Mouse (Mus musculus): Measurements from ENCODE around the gene Hkdc1. TPM values are rescaled to one million over a fixed set of nuclear protein-coding genes. Genes with fewer than 3 reads are reported as not detected.
A peak's percentile ranks its signal among the peaks of the same experiment; 100 is the strongest.

Hkdc1 gene
- total and polyA plus RNA-seq, 3 experiments: 0.05 TPM; not detected in 2

- no peak overlapping the region for H3K4me3 ChIP-seq (ENCODE audit: low read depth, low read length)
- DNase-seq (ENCODE audit: low spot score) (no peak), ATAC-seq (ENCODE audit: extremely low read depth, insufficient number of reproducible peaks, low FRiP score, poor library complexity, severe bottlenecking) (no peak)
- H3K4me1 ChIP-seq (ENCODE audit: insufficient read depth, low read depth, low read length): peaks cover 42% of the 10 kb centered on the region
- no peaks in the 10 kb centered on the region for H3K9me3 ChIP-seq (replicated peaks)
- TF ChIP-seq POLR2AphosphoS5 (IDR thresholded peaks at IDR 0.05; ENCODE audit: insufficient replicate concordance, low read depth, low read length): no peak
- 0 out of 2 replicates have a peak, but pooled peaks have one; percentile 20 for TF ChIP-seq TAL1 (conservative IDR thresholded peaks at IDR 0.05; ENCODE audit: low read depth, low read length)
- peaks cover 9% of the 10 kb centered on the region for H3K36me3 ChIP-seq (replicated peaks)
- H3K27me3 ChIP-seq (ENCODE audit: insufficient read depth, low read length): no peaks in the 10 kb centered on the region
Measured at GRCm38 (mm10) chr10:62345147-62345546, 77.1 kb downstream of the Hkdc1 start.

GRCm38 (mm10) chr10:62344004-62344752, 78.1 kb downstream of the Hkdc1 start:
- ATAC-seq (ENCODE audit: extremely low read depth, insufficient number of reproducible peaks, low FRiP score, poor library complexity, severe bottlenecking): no peak
- H3K9me3 ChIP-seq (replicated peaks): no peaks in the 10 kb centered on the region
- TF ChIP-seq GATA1 (IDR thresholded peaks at IDR 0.05; ENCODE audit: borderline replicate concordance, low read length) (no peak), POLR2AphosphoS5 (IDR thresholded peaks at IDR 0.05; ENCODE audit: insufficient replicate concordance, low read depth, low read length) (no peak), GATA2 (IDR thresholded peaks at IDR 0.05; ENCODE audit: borderline replicate concordance, low read depth, low read length) (no peak), TAL1 (conservative IDR thresholded peaks at IDR 0.05; ENCODE audit: low read depth, low read length) (no peak), CTCF (IDR thresholded peaks at IDR 0.05; ENCODE audit: low read depth, low read length) (no peak)
- no peak overlapping the region; the same call in 1 of the 2 replicates for H3K4me3 ChIP-seq (ENCODE audit: low read depth, low read length)
- peaks cover 9% of the 10 kb centered on the region for H3K36me3 ChIP-seq (replicated peaks)
- peaks cover 42% of the 10 kb centered on the region for H3K4me1 ChIP-seq (ENCODE audit: insufficient read depth, low read depth, low read length)
- no peaks in the 10 kb centered on the region for H3K27me3 ChIP-seq (ENCODE audit: insufficient read depth, low read length)
- no peak for DNase-seq (ENCODE audit: low spot score)

GRCm38 (mm10) chr10:62342512-62342911, 79.8 kb downstream of the Hkdc1 start:
- DNase-seq (ENCODE audit: low spot score): no peak
- ATAC-seq (ENCODE audit: extremely low read depth, insufficient number of reproducible peaks, low FRiP score, poor library complexity, severe bottlenecking): peak; percentile 67
- TF ChIP-seq TAL1 (conservative IDR thresholded peaks at IDR 0.05; ENCODE audit: low read depth, low read length) (peak; percentile 85), GATA1 (IDR thresholded peaks at IDR 0.05; ENCODE audit: borderline replicate concordance, low read length) (no peak), GATA2 (IDR thresholded peaks at IDR 0.05; ENCODE audit: borderline replicate concordance, low read depth, low read length) (peak; percentile 67; the same call in 1 of the 2 replicates)
- Histone ChIP-seq H3K9me3 (replicated peaks) (no peaks in the 10 kb centered on the region), H3K4me1 (ENCODE audit: insufficient read depth, low read depth, low read length) (peaks cover 56% of the 10 kb centered on the region), H3K27me3 (ENCODE audit: insufficient read depth, low read length) (no peaks in the 10 kb centered on the region), H3K4me3 (ENCODE audit: low read depth, low read length) (peak overlapping the region; percentile 70), H3K36me3 (replicated peaks) (peaks cover 16% of the 10 kb centered on the region)

GRCm38 (mm10) chr10:62341956-62342355, 80.3 kb downstream of the Hkdc1 start:
- peaks cover 16% of the 10 kb centered on the region for H3K36me3 ChIP-seq (replicated peaks)
- H3K4me3 ChIP-seq (ENCODE audit: low read depth, low read length): peak overlapping the region; percentile 70

GRCm38 (mm10) chr10:62340991-62341390, 81.3 kb downstream of the Hkdc1 start:
- Histone ChIP-seq H3K4me1 (ENCODE audit: insufficient read depth, low read depth, low read length) (peaks cover 71% of the 10 kb centered on the region), H3K4me3 (ENCODE audit: low read depth, low read length) (peak overlapping the region; percentile 77), H3K27me3 (ENCODE audit: insufficient read depth, low read length) (no peaks in the 10 kb centered on the region), H3K36me3 (replicated peaks) (peaks cover 23% of the 10 kb centered on the region), H3K9me3 (replicated peaks) (no peaks in the 10 kb centered on the region)
- DNase-seq (ENCODE audit: low spot score) (no peak), ATAC-seq (ENCODE audit: extremely low read depth, insufficient number of reproducible peaks, low FRiP score, poor library complexity, severe bottlenecking) (no peak)
- TF ChIP-seq POLR2AphosphoS5 (IDR thresholded peaks at IDR 0.05; ENCODE audit: insufficient replicate concordance, low read depth, low read length) (no peak), TAL1 (conservative IDR thresholded peaks at IDR 0.05; ENCODE audit: low read depth, low read length) (no peak), GATA1 (IDR thresholded peaks at IDR 0.05; ENCODE audit: borderline replicate concordance, low read length) (no peak), GATA2 (IDR thresholded peaks at IDR 0.05; ENCODE audit: borderline replicate concordance, low read depth, low read length) (no peak), CTCF (IDR thresholded peaks at IDR 0.05; ENCODE audit: low read depth, low read length) (no peak)

More at GRCm38 (mm10) chr10:62341956-62342355, 80.3 kb downstream of the Hkdc1 start:
- Histone ChIP-seq H3K27me3 (ENCODE audit: insufficient read depth, low read length) (no peaks in the 10 kb centered on the region), H3K9me3 (replicated peaks) (no peaks in the 10 kb centered on the region), H3K4me1 (ENCODE audit: insufficient read depth, low read depth, low read length) (peaks cover 61% of the 10 kb centered on the region)
- ATAC-seq (ENCODE audit: extremely low read depth, insufficient number of reproducible peaks, low FRiP score, poor library complexity, severe bottlenecking) (no peak), DNase-seq (ENCODE audit: low spot score) (no peak)
- TF ChIP-seq GATA2 (IDR thresholded peaks at IDR 0.05; ENCODE audit: borderline replicate concordance, low read depth, low read length): no peak
- no peak for TF ChIP-seq CTCF (IDR thresholded peaks at IDR 0.05; ENCODE audit: low read depth, low read length)
- no peak for TF ChIP-seq TAL1 (conservative IDR thresholded peaks at IDR 0.05; ENCODE audit: low read depth, low read length)
- TF ChIP-seq POLR2AphosphoS5 (IDR thresholded peaks at IDR 0.05; ENCODE audit: insufficient replicate concordance, low read depth, low read length): no peak
- no peak for TF ChIP-seq GATA1 (IDR thresholded peaks at IDR 0.05; ENCODE audit: borderline replicate concordance, low read length)

GRCm38 (mm10) chr10:62340095-62340731, 82.1 kb downstream of the Hkdc1 start:
- Histone ChIP-seq H3K9me3 (replicated peaks) (no peaks in the 10 kb centered on the region), H3K4me1 (ENCODE audit: insufficient read depth, low read depth, low read length) (peaks cover 77% of the 10 kb centered on the region), H3K27me3 (ENCODE audit: insufficient read depth, low read length) (no peaks in the 10 kb centered on the region), H3K4me3 (ENCODE audit: low read depth, low read length) (peak overlapping the region; percentile 77), H3K36me3 (replicated peaks) (peaks cover 28% of the 10 kb centered on the region)
- peak; percentile 78 for ATAC-seq (ENCODE audit: extremely low read depth, insufficient number of reproducible peaks, low FRiP score, poor library complexity, severe bottlenecking)
- peak; percentile 77 for DNase-seq (ENCODE audit: low spot score)
- TF ChIP-seq GATA2 (IDR thresholded peaks at IDR 0.05; ENCODE audit: borderline replicate concordance, low read depth, low read length) (no peak), POLR2AphosphoS5 (IDR thresholded peaks at IDR 0.05; ENCODE audit: insufficient replicate concordance, low read depth, low read length) (no peak), TAL1 (conservative IDR thresholded peaks at IDR 0.05; ENCODE audit: low read depth, low read length) (no peak), GATA1 (IDR thresholded peaks at IDR 0.05; ENCODE audit: borderline replicate concordance, low read length) (no peak), CTCF (IDR thresholded peaks at IDR 0.05; ENCODE audit: low read depth, low read length) (no peak)
